Mouse (Mus musculus): ENCODE measurements at regions not wholly inside any gene's neighbourhood (a gene's known extent, or its start where the extent isn't known, plus 50 kb on each side); places are given as distances from the start of the nearest gene placed in this dataset.
A peak's percentile ranks its signal among the peaks of the same experiment; 100 is the strongest.

DNA sequence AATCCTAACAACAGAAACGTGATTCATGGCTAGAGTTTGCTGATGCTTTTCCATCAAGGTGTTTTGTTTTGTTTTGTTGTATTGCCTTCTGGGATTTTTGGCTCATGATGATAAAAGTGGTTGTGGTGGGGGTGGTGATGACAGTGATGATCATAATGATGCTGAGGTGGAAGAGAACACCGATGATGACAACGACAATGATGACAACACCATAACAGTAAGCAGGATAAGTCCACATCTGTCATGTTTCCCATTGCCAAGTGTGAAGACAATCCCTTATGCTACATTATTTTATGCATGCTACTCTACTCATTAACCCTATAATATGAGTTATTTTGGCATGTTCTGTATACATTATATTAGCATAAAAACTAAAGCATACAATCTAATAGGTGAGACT lies 477.0 kb downstream of the Trhde start:
- DNase-seq (ENCODE audit: low read depth) = peak; percentile 41

DNA sequence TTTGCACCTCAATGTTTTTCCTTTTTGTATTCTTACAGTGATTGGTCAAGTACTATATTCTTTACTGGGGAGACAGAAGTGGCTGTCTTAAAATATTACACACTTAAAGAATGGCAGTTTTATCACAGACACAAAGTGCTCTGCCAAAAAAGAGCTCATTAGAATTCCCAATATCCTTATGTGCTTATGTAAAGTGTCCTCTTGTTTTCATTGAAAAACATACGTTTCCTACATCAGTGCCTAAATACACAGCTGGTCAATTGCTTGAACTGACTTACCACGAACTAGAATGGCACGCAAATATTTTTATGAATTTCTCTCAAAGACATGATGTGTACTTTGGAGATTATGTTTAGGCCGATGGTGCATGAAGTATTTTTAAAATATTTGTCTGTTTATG lies 480.6 kb downstream of the Trhde start:
- DNase-seq (ENCODE audit: low read depth) = peak; percentile 56
- TF ChIP-seq CTCF (IDR thresholded peaks at IDR 0.05; ENCODE audit: borderline replicate concordance, extremely low read depth, insufficient read depth, insufficient read length) (no peak), POLR2A (IDR thresholded peaks at IDR 0.05; ENCODE audit: borderline replicate concordance, extremely low read depth, insufficient read depth, insufficient read length, poor library complexity, severe bottlenecking) (no peak)

More for the DNA sequence above, 477.0 kb downstream of the Trhde start:
- TF ChIP-seq POLR2A (IDR thresholded peaks at IDR 0.05; ENCODE audit: borderline replicate concordance, extremely low read depth, insufficient read depth, insufficient read length, poor library complexity, severe bottlenecking) (no peak), CTCF (IDR thresholded peaks at IDR 0.05; ENCODE audit: borderline replicate concordance, extremely low read depth, insufficient read depth, insufficient read length) (no peak)

DNA sequence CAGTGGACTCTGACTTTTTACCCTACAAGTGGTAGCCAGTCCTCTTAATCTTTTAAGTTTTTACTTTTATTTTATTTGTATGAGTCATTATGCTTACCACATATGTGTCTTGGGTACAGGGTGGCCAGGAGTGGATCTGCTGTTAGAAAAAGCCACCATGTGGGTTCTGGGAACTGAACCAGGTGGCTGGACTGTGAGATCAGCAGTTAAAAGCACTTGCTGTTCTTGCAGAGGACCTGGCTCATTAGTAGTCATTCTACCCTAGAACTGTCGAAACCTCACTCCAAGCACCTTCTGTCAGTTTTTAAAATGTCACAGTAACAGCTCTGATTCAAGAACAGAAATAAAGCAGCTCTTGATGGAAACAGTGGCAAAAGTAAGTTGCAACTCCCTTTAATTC lies 483.6 kb downstream of the Trhde start:
- no peak for TF ChIP-seq POLR2A (IDR thresholded peaks at IDR 0.05; ENCODE audit: borderline replicate concordance, extremely low read depth, insufficient read depth, insufficient read length, poor library complexity, severe bottlenecking)
- no peak for TF ChIP-seq CTCF (IDR thresholded peaks at IDR 0.05; ENCODE audit: borderline replicate concordance, extremely low read depth, insufficient read depth, insufficient read length)
- peak; percentile 8 for DNase-seq (ENCODE audit: low read depth)
